Mouse (Mus musculus): Measurements from ENCODE around the gene Olfml3.

Olfml3 gene

DNA sequence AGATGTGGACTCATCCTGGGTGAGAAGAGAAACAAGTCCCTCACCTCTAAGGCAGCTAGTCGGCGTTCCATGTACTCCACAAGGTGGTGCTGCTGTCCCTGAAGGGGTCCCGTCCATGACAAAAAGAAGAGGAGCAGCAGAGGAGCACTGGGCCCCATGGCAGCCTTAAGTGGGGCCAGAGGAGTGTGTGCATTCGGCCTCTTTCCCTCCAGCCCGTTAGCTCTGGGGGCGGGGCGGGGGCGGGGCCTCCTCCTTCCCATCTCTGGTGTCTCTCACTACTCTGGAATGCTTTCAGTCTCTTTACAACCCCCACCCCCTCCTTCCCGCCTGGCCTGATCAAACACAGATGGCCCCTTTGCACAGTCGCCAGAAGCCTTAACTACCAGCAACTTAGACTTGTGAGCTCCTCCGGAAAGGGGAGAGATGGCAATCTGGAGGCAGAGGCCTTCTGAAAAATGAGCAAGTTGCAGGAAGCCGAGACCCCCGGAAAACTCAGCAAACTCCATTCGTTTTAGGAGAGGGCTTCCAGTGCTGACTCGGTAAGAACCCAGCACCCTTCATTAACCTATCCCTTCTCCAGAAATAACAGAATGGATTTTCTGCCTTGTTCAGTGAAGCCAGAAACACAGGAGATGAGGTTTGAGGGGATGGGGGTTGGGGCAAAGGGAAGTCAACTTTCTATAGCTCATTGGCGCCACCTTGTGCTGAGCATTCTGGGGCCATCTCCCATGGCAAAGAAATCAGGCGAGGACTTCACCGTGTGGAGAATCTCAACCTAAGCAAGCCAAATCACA is at the start of gene Olfml3:
TSS of gene Olfml3 (minus strand) at position 224 of the 794 bp plus-strand sequence.
- DNase-seq (ENCODE audit: low spot score) = peak; percentile 62

DNA sequence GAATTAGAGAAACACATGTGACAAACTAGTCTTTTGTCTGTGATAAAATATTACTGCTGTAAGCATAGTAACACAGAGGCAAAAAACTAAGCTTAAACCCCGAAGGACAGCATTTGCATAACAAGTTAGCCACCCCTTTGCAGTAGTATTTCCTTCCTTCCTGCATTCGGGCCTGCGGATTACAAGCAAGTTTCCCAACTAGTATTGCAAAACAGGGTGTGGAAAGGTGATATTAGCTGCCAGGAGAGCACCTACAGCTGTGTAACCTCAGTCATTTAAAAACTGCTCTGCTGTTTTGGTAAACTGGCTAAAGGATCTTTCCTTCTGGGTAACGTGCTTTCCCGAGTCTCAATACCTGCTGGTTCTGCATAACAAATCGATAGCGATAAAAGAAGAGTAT is 49.4 kb upstream of the Olfml3 start:
- no peak for DNase-seq (ENCODE audit: low spot score)

DNA sequence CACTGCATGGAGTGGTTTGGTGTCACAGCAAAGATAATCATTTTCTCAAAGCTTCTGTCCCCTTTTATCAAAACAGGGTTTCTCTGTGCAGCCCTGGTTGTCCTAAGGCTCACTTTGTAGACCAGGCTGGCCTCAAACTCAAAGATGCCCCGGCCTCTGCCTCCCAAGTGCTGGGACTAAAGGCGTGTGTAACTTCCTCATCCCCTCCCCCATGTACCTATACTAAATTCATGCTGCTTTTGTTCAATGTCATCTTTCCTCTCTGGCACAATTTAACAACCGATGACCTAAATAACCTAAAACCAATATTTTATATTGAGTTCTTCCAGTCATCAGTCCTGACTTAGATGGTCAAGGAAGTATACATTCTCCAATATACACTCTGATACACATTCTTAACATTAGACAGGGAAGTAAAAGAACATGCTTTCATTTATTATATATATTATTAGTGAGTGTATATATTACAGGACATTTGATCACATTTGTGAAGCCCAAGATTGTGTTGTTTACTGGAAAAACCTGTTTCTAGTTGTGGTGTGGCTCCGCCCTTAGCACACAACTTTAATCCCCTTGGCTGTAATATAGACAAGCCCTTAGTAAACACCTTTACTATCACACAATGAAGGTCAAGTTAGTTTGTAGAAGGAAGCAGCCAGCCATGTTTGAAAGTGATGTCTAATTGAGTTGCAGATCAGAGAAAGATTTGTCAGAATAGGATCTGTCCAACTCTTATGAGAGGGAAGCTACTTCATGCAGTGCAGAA is 45.2 kb upstream of the Olfml3 start:
- no peak for DNase-seq (ENCODE audit: low spot score)

DNA sequence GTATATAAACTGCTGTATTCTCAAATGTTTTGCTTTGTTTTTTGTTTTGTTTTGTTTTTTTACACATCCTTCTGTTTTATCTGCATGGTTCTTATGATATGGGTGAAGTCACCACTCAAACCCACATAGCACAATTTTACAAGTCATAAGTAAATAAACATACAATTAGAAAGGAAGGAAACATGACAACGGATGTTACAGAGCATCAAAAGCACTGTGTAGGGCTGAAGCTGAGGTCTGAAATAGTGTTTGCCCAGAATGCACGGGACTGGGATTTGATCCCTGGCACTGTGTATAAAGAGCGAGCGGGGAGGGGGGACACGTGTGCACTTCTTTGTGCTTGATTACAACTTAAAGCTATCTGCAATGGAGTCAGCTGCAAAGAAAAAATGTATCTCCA is 43.0 kb upstream of the Olfml3 start:
- no peak for DNase-seq (ENCODE audit: low spot score)

DNA sequence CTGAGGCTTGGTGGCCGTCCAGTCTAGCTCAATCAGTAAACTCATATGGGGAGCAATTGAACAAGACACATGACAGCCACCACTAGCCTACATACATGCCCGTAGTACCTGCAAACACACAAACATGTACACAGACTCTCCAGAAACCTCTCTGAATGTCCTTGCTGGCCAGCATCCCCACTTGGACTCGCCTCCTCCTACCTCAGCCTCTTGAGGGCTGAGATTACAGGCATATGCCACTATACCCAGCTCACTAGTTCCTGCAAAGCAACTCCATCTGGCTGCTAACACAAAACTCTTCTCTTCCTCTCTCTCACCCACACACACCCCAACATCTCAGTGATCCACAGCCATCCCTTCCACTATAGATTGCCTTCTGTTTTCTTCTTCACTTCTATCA is 42.5 kb upstream of the Olfml3 start:
- DNase-seq (ENCODE audit: low spot score) = no peak

DNA sequence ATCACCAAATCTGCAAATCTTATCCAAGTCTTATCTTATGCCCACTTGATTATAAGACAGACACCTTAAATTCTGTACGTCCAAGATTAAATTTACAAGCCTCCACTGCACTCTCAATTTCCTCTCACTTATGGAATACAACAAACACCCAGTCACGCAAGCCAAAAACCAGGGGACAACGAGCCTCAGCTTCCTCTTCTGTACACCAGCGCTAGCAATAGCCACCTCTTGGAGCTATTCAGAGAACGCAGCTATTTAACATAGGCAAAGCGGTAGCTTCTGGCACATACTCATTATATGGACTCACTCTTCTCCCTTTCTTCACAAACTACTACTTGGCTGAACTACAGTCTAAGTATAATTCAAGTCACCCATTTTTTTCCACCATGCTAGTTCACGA is 41.4 kb upstream of the Olfml3 start:
- no peak for DNase-seq (ENCODE audit: low spot score)

DNA sequence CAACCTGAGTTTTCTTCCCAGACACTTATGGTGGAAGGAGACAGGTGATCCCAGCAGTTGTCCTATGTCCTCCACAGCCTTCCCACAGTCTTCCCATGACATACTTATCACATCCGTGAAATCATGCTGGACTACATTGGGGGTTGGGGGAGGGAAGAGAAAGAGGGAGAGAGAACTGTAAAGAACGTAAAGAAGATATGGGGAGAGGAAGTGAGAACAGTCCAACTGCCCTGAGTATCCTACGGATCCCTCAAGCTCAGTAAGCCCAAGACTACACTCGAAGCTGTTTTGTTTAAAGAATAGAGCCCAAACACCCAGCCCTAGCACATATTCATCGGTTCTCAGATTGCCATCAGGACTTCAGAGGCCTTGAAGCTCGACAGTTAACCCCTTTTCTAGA is 40.9 kb upstream of the Olfml3 start:
- DNase-seq (ENCODE audit: low spot score) = no peak

DNA sequence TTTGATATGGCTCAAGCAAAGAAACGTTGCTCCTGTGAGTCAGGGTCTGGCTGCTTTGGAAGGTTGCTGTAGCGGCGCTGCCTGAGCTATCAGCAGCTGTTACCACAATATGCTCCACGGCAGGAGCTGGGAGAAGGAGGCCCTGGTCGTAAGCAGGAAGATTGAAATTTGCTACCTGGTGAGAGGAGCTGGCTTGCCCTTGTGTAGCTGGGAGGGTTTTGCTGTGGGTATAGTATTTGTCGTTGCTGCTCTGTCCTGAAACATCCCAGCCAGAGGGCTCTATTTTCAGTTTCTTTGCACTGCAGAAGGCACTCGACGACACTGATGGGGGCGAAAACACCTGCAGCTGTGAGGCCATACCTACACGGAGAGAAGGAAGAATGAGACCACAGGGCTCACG is 40.1 kb upstream of the Olfml3 start:
- no peak for DNase-seq (ENCODE audit: low spot score)

DNA sequence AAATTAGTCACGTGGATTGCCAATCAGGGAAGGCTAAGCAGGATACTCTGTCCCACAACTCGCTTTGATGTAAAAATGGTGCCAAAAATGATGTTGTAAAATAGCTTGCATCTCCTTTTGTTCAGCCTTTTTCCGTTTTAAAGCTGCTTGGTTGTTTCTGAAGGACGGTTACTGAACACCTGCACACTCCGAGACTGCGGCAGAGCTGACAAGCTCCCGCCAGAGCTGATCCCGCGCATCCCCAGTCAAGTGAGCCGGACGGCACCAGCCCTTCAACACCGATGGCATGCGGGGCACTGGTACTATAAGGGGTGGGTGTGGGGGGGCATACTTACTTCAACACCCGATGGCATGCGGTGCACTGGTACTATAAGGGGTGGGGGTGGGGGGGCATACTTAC is 36.2 kb upstream of the Olfml3 start:
- no peak for DNase-seq (ENCODE audit: low spot score)

DNA sequence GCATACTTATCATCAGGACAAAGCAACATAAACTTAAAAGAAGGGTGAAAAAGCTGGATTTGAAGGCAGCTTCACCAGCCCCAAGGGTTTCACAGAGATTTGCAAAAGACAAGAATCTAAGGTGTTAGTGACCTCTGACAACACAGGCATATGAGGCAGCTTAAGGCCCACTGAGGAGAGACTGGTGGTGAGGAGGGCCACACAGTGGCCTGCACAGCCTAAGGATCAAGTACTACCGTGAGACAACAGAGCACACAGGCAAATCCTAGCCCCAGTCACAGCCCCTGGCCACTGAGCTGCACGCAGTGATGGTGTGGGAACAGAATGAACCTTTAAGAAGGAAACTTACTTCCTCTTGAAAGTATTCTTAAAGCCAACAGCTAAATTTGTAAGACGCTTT is 35.7 kb upstream of the Olfml3 start:
- no peak for DNase-seq (ENCODE audit: low spot score)

DNA sequence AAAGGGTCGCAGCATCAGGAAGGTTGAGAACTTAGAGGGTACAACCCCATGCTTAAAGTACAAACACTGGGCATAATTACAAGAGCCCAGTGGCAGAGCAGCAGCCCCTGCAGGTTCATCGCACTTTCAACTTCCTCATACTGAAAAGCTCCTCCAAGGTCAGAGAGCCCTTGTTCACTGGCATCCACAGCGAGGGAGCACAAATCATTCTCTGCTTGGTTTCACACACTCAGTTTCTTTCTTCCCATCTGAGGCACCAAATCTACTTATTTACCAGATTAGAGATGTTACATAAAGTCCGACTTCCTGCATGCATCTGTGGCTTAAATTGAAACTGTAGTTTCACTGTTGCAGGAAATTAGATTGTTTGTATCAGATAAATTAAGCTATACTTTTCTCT is 35.0 kb upstream of the Olfml3 start:
- no peak for DNase-seq (ENCODE audit: low spot score)

DNA sequence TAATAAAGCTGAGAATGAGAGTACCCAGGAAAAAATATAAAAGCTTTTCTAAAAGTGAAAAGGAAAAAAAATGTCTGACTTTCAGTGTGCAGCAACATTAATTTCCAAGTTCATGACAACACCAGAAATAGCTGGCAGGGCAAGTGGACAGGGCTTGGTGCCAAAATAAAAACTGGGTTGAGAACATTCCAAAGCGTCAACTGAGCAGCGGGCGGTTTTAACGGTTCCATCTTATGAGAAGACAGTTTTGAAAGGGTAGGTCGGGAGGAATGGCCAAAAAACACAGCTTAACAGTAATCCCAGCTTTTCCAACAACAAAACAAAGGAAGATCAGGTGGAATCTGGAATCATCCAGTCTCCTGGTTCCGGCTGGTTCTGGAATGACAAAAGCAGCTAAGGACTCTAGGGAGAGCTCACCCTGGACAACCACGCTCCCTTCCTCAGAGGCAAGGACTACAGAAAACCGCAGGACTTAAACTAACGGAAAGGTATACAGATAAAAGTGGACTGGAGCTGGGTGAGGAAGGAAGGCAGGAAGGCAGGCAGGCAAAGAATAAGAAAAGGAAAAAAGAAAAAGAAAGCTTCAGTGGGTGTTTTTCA is 33.8 kb upstream of the Olfml3 start:
- DNase-seq (ENCODE audit: low spot score) = no peak

DNA sequence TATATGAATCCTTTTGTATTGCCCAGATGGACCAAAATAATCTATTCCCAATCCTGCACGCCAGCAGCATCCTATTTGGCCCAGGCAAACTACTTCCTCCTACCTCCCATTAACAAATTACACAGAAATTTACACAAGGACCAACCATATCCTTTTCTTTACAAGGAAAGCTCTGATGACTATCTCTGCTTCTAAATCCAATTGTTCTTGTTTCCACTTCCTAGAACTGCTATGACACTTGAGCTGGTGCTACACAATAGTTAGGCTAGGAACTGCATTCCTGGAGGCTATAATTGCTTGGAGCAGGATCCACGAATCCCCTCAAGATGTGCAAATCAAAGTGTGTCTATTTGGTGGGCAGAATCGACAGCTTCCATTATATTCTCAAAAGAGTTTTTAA is 29.0 kb upstream of the Olfml3 start:
- no peak for DNase-seq (ENCODE audit: low spot score)

DNA sequence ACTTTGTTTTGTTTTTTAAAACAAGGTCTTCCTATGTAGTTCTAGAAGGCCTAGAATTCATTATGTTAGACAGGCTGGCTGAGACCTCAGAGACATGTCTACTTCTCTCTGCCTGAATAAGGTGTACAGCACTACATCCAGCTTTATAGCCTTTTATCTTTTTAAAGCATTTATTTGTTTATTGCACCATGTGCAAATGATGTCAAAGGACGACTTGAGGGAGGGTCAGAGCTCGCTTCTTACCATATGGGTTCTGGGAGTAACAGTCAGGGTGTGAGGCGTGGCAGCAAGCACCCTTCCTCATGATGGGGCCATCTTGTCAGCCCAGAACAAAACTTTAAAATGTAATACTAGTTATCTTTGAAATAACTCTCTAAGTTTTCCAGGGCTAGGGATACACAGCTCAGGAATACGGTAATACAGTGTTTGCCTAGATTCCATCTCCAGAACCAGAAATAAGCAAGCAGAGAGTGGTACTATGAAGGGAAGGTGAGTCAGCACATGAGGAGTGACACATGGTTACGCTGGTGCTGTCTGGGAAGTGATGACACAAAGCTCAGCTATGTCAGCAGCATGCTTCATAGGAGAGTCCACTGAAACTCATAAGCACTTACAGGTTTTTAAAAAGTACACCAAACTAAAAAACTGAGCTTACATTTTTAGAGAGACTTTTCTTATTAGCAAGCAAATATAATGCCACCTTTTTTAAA is 21.6 kb upstream of the Olfml3 start:
- DNase-seq (ENCODE audit: low spot score) = no peak

DNA sequence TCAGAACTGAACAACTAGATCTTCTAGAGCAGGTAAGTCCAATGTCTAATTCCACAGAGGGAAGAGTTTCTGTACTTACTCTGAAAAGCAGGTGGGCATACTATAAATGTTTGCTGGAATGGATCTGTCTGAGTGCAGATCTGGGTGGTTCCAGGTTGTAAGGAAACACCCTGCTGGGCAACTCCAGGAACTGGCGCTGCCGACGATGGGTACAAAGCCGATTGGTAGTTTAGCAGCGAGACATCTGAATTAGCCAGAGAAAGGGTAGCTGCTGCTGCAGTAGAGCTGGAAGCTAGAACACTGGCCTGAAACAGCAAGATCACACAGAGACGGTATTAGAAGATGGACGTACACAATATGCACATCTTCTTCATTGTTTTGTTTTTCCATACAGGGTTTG is 20.7 kb upstream of the Olfml3 start:
- DNase-seq (ENCODE audit: low spot score) = no peak

DNA sequence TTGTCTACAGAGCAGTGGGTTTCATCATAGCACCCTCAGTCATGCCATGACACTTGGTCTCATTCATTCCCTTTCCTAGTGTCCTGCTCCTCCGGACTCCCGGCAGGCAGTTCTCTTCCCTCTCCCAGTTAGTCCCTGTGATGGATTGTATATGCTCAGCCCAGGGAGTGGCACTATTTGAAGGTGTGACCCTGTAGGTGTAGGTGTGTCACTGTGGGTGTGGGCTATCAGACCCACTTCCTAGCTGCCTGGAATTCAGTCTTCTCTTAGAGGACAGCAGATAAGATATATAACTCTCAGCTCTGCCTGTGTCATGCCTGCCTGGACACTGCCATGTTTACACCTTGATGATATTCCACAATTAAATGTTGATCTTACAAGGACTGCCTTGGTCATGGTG is 19.1 kb upstream of the Olfml3 start:
- no peak for DNase-seq (ENCODE audit: low spot score)

DNA sequence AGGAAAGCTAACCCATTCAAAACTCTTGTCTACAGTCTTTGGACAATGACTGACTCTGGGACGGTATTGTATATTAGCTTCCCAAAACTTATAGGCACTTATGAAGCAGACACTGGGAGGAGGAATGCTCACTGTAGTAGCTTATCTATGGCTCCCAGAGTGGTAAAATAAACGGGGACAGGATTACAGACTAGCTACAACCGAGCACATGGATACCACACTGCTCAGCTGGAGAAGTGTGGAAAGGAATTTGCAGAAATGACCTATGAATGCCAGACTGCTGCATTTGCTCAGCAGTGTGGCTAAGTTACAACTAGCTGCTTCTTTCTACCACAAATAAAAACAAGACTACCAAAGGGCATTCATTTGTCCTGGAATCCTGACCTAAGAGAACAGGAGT is 17.6 kb upstream of the Olfml3 start:
- no peak for DNase-seq (ENCODE audit: low spot score)

DNA sequence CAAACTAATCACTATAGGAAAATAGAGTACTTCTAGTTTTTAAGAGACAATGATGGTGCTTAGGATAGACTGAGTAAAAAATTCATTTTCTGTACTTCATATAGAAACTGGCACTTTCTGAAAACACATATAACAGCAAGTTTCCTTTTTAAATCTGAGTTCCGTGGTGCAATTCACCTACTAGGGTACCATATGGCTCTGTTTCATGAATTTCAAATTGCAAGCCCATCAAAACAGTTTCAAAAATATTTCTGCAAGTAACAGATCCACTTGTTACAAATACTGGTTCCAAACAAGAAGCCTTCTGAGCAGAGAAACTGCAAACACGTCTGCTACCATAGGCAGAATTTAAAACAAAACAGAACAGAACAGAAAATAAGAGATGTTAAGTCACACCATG is 13.8 kb upstream of the Olfml3 start:
- DNase-seq (ENCODE audit: low spot score) = no peak

DNA sequence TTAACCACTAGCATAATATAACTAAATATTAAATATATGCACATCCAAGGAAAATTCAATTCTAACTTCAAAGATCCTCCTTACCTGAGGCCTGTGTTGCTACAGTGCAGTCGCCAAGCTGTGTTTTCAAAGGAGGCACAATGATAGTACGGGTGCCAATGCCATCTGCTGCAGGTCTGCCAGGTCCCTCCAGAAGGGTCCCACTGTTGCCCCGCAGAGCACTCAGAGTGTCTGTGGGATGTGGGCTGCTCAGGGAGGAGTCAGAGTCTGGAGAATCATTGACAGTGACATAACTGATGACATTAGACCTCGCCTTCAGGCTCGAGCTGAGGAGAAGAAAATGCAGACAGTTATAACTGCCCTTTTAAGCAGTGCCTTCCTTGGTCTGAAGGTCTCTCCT is 8.9 kb upstream of the Olfml3 start:
- no peak for DNase-seq (ENCODE audit: low spot score)

DNA sequence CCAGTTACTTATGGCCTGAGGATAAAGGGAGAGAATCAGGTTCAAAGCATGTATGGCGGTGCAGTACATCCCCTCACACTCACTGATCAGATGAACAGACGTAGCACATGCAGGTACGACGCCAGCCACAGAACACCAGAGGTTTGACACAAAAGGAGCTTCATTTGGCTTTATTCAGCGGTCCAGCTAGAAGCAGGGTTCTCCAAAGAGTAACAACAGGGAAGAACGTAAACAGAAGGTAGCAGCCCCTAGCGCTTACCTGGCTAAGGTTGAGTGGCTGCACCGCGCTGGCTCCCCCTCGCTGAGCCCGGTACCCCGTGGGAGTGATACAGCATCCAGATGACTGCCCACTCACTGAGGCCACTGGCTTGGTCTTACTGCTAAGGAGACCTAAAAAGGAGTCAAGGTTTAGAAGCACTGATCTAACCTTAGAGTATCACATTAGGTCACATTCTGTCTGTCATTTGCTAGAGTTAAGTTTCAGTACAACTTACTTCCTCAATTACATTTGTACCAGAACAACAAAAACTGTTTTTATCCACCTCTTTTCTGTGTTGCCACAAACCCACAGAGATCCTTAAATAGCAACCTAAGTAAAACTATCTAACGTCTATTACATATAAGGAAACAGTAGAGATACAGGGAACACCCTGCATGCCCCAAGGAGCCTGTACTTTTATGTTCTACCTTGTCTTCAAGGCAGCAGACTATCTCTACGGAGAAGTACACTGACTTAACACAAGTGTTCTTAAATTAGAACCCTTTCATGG is 7.4 kb upstream of the Olfml3 start:
- DNase-seq (ENCODE audit: low spot score) = no peak

DNA sequence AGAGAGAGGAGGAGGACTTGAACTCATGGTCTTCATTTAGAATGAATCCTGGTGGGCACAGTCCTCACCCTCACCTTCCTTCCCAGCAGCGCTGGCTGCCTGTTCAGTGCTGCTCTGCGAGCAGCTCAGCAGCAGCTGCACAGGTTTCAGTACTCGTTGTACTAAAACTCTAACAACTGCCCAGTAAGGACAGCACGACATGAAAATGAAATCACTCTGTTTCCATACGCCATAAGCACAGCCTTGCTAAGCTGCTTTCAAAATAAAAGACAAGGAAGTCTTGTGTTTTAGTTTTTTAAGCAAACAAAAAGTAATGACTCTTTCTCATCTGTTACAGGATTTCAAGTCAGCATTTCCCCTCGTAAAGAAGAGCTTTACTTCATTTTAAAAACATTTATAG is 5.4 kb upstream of the Olfml3 start:
- no peak for DNase-seq (ENCODE audit: low spot score)

DNA sequence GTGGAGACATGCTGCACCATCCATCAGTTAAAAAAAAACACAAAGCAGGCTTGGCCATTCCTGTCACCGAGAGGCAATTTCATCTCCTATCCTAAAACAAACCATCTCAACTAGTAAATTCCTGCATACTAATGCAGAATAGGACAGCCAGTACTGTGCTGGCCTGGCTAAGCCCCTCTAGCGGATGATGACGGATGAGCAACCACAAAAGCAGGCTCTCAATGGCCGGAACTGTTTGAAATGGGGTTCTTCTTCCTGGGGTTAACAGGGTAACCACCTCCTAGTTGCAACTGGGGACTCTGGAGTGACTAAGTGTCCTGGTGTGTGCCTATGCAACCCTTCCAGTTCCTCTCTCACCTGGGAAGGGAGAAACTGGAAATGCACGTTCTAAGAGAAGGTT is 2.5 kb upstream of the Olfml3 start:
- DNase-seq (ENCODE audit: low spot score) = no peak

All from spleen, adult 12 weeks (tissue).